22 mouse cellular contexts compared by ENCODE assay signal in the genomic region with DNA sequence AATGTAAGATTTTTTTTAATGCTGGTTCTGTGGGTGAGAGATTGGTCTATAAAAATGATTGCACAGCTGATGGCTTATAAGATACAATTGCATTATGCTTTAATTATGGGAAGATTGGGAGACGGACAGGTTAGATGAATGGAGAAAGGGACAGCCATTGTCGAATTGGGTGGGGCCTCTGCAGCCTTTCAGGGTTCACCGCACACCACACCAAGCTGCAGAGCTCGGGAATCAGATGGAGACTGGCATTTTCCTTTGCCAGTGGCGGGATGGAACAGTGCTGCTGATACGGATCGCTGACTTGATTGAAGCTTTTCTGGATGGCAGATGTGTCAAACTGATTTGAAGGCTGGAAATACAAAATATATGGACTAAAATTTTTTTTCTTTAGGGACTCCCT.
A peak's percentile ranks its signal among the peaks of the same experiment; 100 is the strongest.
DNase-seq lines count a peak whose midpoint lies in the region; ATAC-seq lines count a peak whose summit lies in the region.
"Had no signal": no experiment of that assay in that cellular context is flagged by ENCODE, and none has a peak within 500 bp of the region (broad histone marks: within the 10 kb centered on the region; RNA-seq: fewer than 3 reads in every experiment).

No protein-coding gene starts in this region.

- H3K36me3 ChIP-seq in forebrain, embryonic 13.5 days (ENCODE audit: poor library complexity, severe bottlenecking) = 0 out of 2 replicates have a peak, but pooled peaks cover 4% of the 10 kb centered on the region
- H3K36me3 ChIP-seq in forebrain, embryonic 15.5 days = peaks cover 3% of the 10 kb centered on the region; the same call in 1 of the 2 replicates
- H3K36me3 ChIP-seq in kidney, embryonic 16.5 days (ENCODE audit: insufficient read depth, low read length) = 0 out of 2 replicates have a peak, but pooled peaks cover 2% of the 10 kb centered on the region
- no peaks in the 10 kb centered on the region for H3K36me3 ChIP-seq in neural tube, embryonic 14.5 days (ENCODE audit: control insufficient read depth, insufficient read depth, low read length)
- no peaks in the 10 kb centered on the region for H3K36me3 ChIP-seq in neural tube, embryonic 15.5 days
- H3K36me3 ChIP-seq: heart, embryonic 10.5 days; hindbrain, embryonic 15.5 days had no signal

- no peak overlapping the region for H3K9ac ChIP-seq in forebrain, embryonic 13.5 days
- no peak overlapping the region for H3K9ac ChIP-seq in forebrain, embryonic 15.5 days (replicated peaks)
- H3K9ac ChIP-seq in kidney, embryonic 16.5 days (replicated peaks; ENCODE audit: low read length) = no peak overlapping the region
- 0 out of 2 replicates have a peak overlapping the region, but pooled peaks have one; percentile 16 for H3K9ac ChIP-seq in neural tube, embryonic 14.5 days (replicated peaks; ENCODE audit: low read depth, low read length)
- H3K9ac ChIP-seq in neural tube, embryonic 15.5 days (replicated peaks) = no peak overlapping the region
- H3K9ac ChIP-seq: embryonic facial prominence, embryonic 13.5 days; hindbrain, embryonic 15.5 days; stomach, embryonic 15.5 days had no signal

- H3K4me3 ChIP-seq in forebrain, embryonic 13.5 days = no peak overlapping the region
- no peak overlapping the region for H3K4me3 ChIP-seq in forebrain, embryonic 15.5 days
- H3K4me3 ChIP-seq in kidney, embryonic 16.5 days (ENCODE audit: low read length) = no peak overlapping the region
- no peak overlapping the region for H3K4me3 ChIP-seq in neural tube, embryonic 14.5 days (ENCODE audit: low read depth, low read length)
- H3K4me3 ChIP-seq in neural tube, embryonic 15.5 days (replicated peaks) = no peak overlapping the region
- H3K4me3 ChIP-seq: embryonic facial prominence, embryonic 13.5 days; heart, embryonic 10.5 days; hindbrain, embryonic 15.5 days; left cerebral cortex, adult 2 months; stomach, embryonic 15.5 days had no signal

- DNase-seq in kidney, adult 18-20 months = no peak
- DNase-seq in cerebellum, adult 9-10 months = no peak
- DNase-seq: adrenal gland, postnatal 14 days; cerebellum, adult 11 months; cerebellum, postnatal 25 days; left cerebral cortex, postnatal 4 days; liver; lung, postnatal 10 days; thymus, adult 18-20 months; thymus, postnatal 4 days had no signal

- no peaks in the 10 kb centered on the region for H3K4me1 ChIP-seq in forebrain, embryonic 13.5 days
- no peaks in the 10 kb centered on the region for H3K4me1 ChIP-seq in forebrain, embryonic 15.5 days
- H3K4me1 ChIP-seq in kidney, embryonic 16.5 days (ENCODE audit: insufficient read depth, low read length) = peaks cover 6% of the 10 kb centered on the region; the same call in 1 of the 2 replicates
- no peaks in the 10 kb centered on the region for H3K4me1 ChIP-seq in neural tube, embryonic 14.5 days (ENCODE audit: control insufficient read depth, insufficient read depth, low read length)
- no peaks in the 10 kb centered on the region for H3K4me1 ChIP-seq in neural tube, embryonic 15.5 days
- H3K4me1 ChIP-seq: embryonic facial prominence, embryonic 13.5 days; hindbrain, embryonic 15.5 days; stomach, embryonic 15.5 days had no signal

- H3K9me3 ChIP-seq in forebrain, embryonic 13.5 days (replicated peaks) = no peaks in the 10 kb centered on the region
- no peaks in the 10 kb centered on the region for H3K9me3 ChIP-seq in forebrain, embryonic 15.5 days
- no peaks in the 10 kb centered on the region for H3K9me3 ChIP-seq in kidney, embryonic 16.5 days (ENCODE audit: low read length)
- no peaks in the 10 kb centered on the region for H3K9me3 ChIP-seq in neural tube, embryonic 14.5 days (ENCODE audit: control insufficient read depth, low read length)
- no peaks in the 10 kb centered on the region for H3K9me3 ChIP-seq in neural tube, embryonic 15.5 days (replicated peaks)
- H3K9me3 ChIP-seq: embryonic facial prominence, embryonic 13.5 days; heart, embryonic 10.5 days; hindbrain, embryonic 15.5 days; stomach, embryonic 15.5 days had no signal

- peak; percentile 21; the same call in 1 of the 2 replicates for ATAC-seq in forebrain, embryonic 13.5 days
- ATAC-seq in forebrain, embryonic 15.5 days (replicated peaks) = no peak
- ATAC-seq in kidney, embryonic 16.5 days (ENCODE audit: low FRiP score, low TSS enrichment) = peak; percentile 54; the same call in 1 of the 2 replicates
- peak; percentile 54; the same call in 1 of the 2 replicates for ATAC-seq in neural tube, embryonic 14.5 days (ENCODE audit: low read depth)
- ATAC-seq in neural tube, embryonic 15.5 days (ENCODE audit: low FRiP score) = no peak
- ATAC-seq: intestine, embryonic 16.5 days had no signal

- no peaks in the 10 kb centered on the region for H3K27me3 ChIP-seq in forebrain, embryonic 13.5 days
- H3K27me3 ChIP-seq in forebrain, embryonic 15.5 days = no peaks in the 10 kb centered on the region
- no peaks in the 10 kb centered on the region for H3K27me3 ChIP-seq in kidney, embryonic 16.5 days (ENCODE audit: insufficient read depth, low read length)
- no peaks in the 10 kb centered on the region for H3K27me3 ChIP-seq in neural tube, embryonic 14.5 days (ENCODE audit: control insufficient read depth, insufficient read depth, low read length)
- no peaks in the 10 kb centered on the region for H3K27me3 ChIP-seq in neural tube, embryonic 15.5 days (replicated peaks)
- H3K27me3 ChIP-seq: CH12.LX; embryonic facial prominence, embryonic 13.5 days; hindbrain, embryonic 15.5 days; stomach, embryonic 15.5 days had no signal

- no peak overlapping the region for H3K4me2 ChIP-seq in forebrain, embryonic 13.5 days
- H3K4me2 ChIP-seq in forebrain, embryonic 15.5 days (replicated peaks) = no peak overlapping the region
- no peak overlapping the region for H3K4me2 ChIP-seq in kidney, embryonic 16.5 days (replicated peaks; ENCODE audit: low read depth, low read length)
- H3K4me2 ChIP-seq in neural tube, embryonic 14.5 days (ENCODE audit: low read depth, low read length) = no peak overlapping the region
- H3K4me2 ChIP-seq in neural tube, embryonic 15.5 days = no peak overlapping the region
- H3K4me2 ChIP-seq: embryonic facial prominence, embryonic 13.5 days; hindbrain, embryonic 15.5 days; stomach, embryonic 15.5 days had no signal

- WGBS in forebrain, embryonic 13.5 days = 32% methylated on average over 7 of the region's 7 CpGs
- WGBS in forebrain, embryonic 15.5 days = 39% methylated on average over 7 of the region's 7 CpGs
- WGBS in kidney, embryonic 16.5 days = 51% methylated on average over 7 of the region's 7 CpGs
- WGBS in neural tube, embryonic 14.5 days = 52% methylated on average over 7 of the region's 7 CpGs
- WGBS in neural tube, embryonic 15.5 days = 52% methylated on average over 7 of the region's 7 CpGs

- H3K27ac ChIP-seq in forebrain, embryonic 13.5 days = no peak overlapping the region
- H3K27ac ChIP-seq in forebrain, embryonic 15.5 days (replicated peaks) = no peak overlapping the region
- H3K27ac ChIP-seq in kidney, embryonic 16.5 days (ENCODE audit: low read length) = no peak overlapping the region
- no peak overlapping the region for H3K27ac ChIP-seq in neural tube, embryonic 14.5 days (ENCODE audit: low read depth, low read length)
- H3K27ac ChIP-seq in neural tube, embryonic 15.5 days (replicated peaks) = no peak overlapping the region
- H3K27ac ChIP-seq: embryonic facial prominence, embryonic 13.5 days; heart, embryonic 10.5 days; hindbrain, embryonic 15.5 days; left cerebral cortex, adult 2 months; stomach, embryonic 15.5 days had no signal

Comparison
In these comparisons a context has a peak if more than half of its experiments do, and no peak if none do; other contexts are left out.
1. ATAC-seq: peak in forebrain, embryonic 13.5 days (single experiment), kidney, embryonic 16.5 days (single experiment) and neural tube, embryonic 14.5 days (single experiment); none in forebrain, embryonic 15.5 days (single experiment) and neural tube, embryonic 15.5 days (single experiment).